Mouse (Mus musculus) stomach, postnatal 0 days (tissue): ENCODE data around the gene Naaladl2.

Experiments
- CTCF ChIP-seq: IDR thresholded peaks from 2 replicates; pipeline ENCODE4 v1.5.1; 2016; ENCODE audit warnings: antibody characterized with exemption, low read depth, mild to moderate bottlenecking, moderate library complexity
- EP300 ChIP-seq: optimal IDR thresholded peaks from 2 replicates; pipeline ENCODE3; 2016; ENCODE audit warnings: antibody characterized with exemption

DNA sequence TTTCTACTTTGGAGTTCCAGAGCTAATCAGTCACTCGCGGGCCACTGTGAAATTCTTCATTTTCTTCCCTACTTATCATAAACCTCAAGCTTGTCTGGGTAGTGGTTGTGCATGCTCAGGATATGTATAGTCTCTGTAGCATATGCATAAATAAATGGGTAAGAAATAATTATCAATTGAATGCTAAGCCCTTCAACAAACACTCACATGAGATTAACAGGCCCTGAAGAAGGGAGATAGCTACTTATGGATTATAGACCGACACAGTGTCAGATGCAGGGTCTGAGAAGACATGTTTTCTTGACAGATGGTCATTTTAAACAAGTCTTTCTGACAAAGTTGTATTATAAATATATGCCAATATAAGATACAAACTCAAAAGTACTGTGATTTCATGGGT is 152.0 kb downstream of the Naaladl2 start:
- TF ChIP-seq CTCF (no peak), EP300 (no peak)
